In genomic region chr8:119395072-119395950, GRCm38 (mm10) we compare ENCODE assay signal across 8 mouse cellular contexts. TPM values are rescaled to one million over a fixed set of nuclear protein-coding genes. Genes with fewer than 3 reads are reported as not detected.
DNase-seq lines count a peak whose midpoint lies in the region; ATAC-seq and TF ChIP-seq lines count a peak whose summit lies in the region.

No protein-coding gene starts in this region.

- 4% methylated on average over 82 of the region's 83 CpGs for WGBS in heart, embryonic 14.5 days
- 4% methylated on average over 77 of the region's 83 CpGs for WGBS in liver, embryonic 14.5 days (ENCODE audit: insufficient replicate concordance)
- WGBS in stomach, embryonic 14.5 days: 4% methylated on average over 83 of the region's 83 CpGs

- TF ChIP-seq EP300 in liver, embryonic 14.5 days (IDR thresholded peaks at IDR 0.05; ENCODE audit: low read depth): no peak

- H3K27me3 ChIP-seq in heart, embryonic 14.5 days (ENCODE audit: control insufficient read depth, insufficient read depth, low read length): no peaks in the 10 kb centered on the region
- H3K27me3 ChIP-seq in liver, embryonic 14.5 days (ENCODE audit: control insufficient read depth, insufficient read depth, low read length): no peaks in the 10 kb centered on the region
- H3K27me3 ChIP-seq in stomach, embryonic 14.5 days (ENCODE audit: control insufficient read depth, insufficient read depth, low read length): no peaks in the 10 kb centered on the region

- H3K9ac ChIP-seq in heart, embryonic 14.5 days (ENCODE audit: low read length): peak overlapping the region; percentile 91
- H3K9ac ChIP-seq in liver, embryonic 14.5 days (replicated peaks): peak overlapping the region; percentile 66
- H3K9ac ChIP-seq in stomach, embryonic 14.5 days (replicated peaks; ENCODE audit: low read depth, low read length): peak overlapping the region; percentile 78

- peak overlapping the region; percentile 83 to 89 for H3K27ac ChIP-seq in heart, embryonic 14.5 days (replicated peaks in 1 of 2; ENCODE audit: control insufficient read depth in 1 of 2, insufficient read depth in 1 of 2, low read depth in 2 of 2, low read length in 2 of 2)
- H3K27ac ChIP-seq in liver, embryonic 14.5 days: no peak overlapping the region
- H3K27ac ChIP-seq in stomach, embryonic 14.5 days (ENCODE audit: low read length): peak overlapping the region; percentile 69; the same call in 1 of the 2 replicates

- DNase-seq in cerebellum, adult 9-11 months: peak; percentile 37
- DNase-seq in cerebellum, postnatal 25 days: no peak
- DNase-seq in thymus, postnatal 36 days: peak; percentile 5 to 41
- no peak for DNase-seq in thymus, postnatal 25 days
- no peak for DNase-seq in liver, embryonic 14.5 days (ENCODE audit: low read depth in 3 of 3, low spot score in 3 of 3)

- no peak for TF ChIP-seq CTCF in liver, embryonic 14.5 days (IDR thresholded peaks at IDR 0.05; ENCODE audit: low read depth)

- peak overlapping the region; percentile 99 for H3K4me2 ChIP-seq in heart, embryonic 14.5 days (ENCODE audit: low read length)
- peak overlapping the region; percentile 73 for H3K4me2 ChIP-seq in liver, embryonic 14.5 days (ENCODE audit: low read depth)
- H3K4me2 ChIP-seq in stomach, embryonic 14.5 days (replicated peaks; ENCODE audit: low read depth, low read length): peak overlapping the region; percentile 99

- H3K4me3 ChIP-seq in heart, embryonic 14.5 days (ENCODE audit: control insufficient read depth in 1 of 2, insufficient read depth in 1 of 2, low read depth in 1 of 2, low read length in 2 of 2): peak overlapping the region; percentile 84 to 97
- H3K4me3 ChIP-seq in liver, embryonic 14.5 days (ENCODE audit: insufficient read depth in 1 of 2, low read depth in 2 of 2, low read length in 2 of 2): peak overlapping the region; percentile 54 to 73
- peak overlapping the region; percentile 82 for H3K4me3 ChIP-seq in stomach, embryonic 14.5 days (ENCODE audit: low read depth, low read length)

- H3K4me1 ChIP-seq in heart, embryonic 14.5 days (ENCODE audit: control insufficient read depth in 2 of 2, insufficient read depth in 2 of 2, low read length in 2 of 2): peaks cover 15 to 26% of the 10 kb centered on the region in 2 experiments
- peaks cover 4 to 10% of the 10 kb centered on the region in 2 experiments; a peak in 3 of 4 replicates for H3K4me1 ChIP-seq in liver, embryonic 14.5 days (replicated peaks; ENCODE audit: control insufficient read depth in 2 of 2, insufficient read depth in 2 of 2, low read length in 1 of 2)
- H3K4me1 ChIP-seq in stomach, embryonic 14.5 days (ENCODE audit: control insufficient read depth, insufficient read depth, low read length): peaks cover 6% of the 10 kb centered on the region; the same call in 1 of the 2 replicates

- no peaks in the 10 kb centered on the region; the same call in 1 of the 2 replicates for H3K36me3 ChIP-seq in heart, embryonic 14.5 days (ENCODE audit: control insufficient read depth, insufficient read depth, low read length)
- no peaks in the 10 kb centered on the region for H3K36me3 ChIP-seq in liver, embryonic 14.5 days (replicated peaks; ENCODE audit: control insufficient read depth, insufficient read depth, low read depth)
- no peaks in the 10 kb centered on the region for H3K36me3 ChIP-seq in stomach, embryonic 14.5 days (ENCODE audit: control insufficient read depth, insufficient read depth, low read length)

- H3K9me3 ChIP-seq in heart, embryonic 14.5 days (ENCODE audit: control insufficient read depth, low read length): no peaks in the 10 kb centered on the region
- no peaks in the 10 kb centered on the region for H3K9me3 ChIP-seq in liver, embryonic 14.5 days (ENCODE audit: control insufficient read depth, low read length)
- H3K9me3 ChIP-seq in stomach, embryonic 14.5 days (ENCODE audit: control insufficient read depth, low read depth, low read length): no peaks in the 10 kb centered on the region

- ATAC-seq in heart, embryonic 14.5 days (ENCODE audit: insufficient number of reproducible peaks, insufficient read depth, low FRiP score, low read depth): peak; percentile 23
- ATAC-seq in liver, embryonic 14.5 days (ENCODE audit: insufficient read depth): peak; percentile 55
- ATAC-seq in stomach, embryonic 14.5 days (ENCODE audit: insufficient number of reproducible peaks, insufficient read depth, low FRiP score, low read depth): peak; percentile 23; the same call in 1 of the 2 replicates
- no peak for ATAC-seq in megakaryocyte-erythroid progenitor cell, adult 5-6 weeks (replicated peaks; ENCODE audit: low FRiP score, low TSS enrichment, poor library complexity, severe bottlenecking)

RNA-seq across cellular contexts. Expression of gene Mlycd, which starts 0.6 kb away (rescaled TPM):
- polyA plus RNA-seq in heart, embryonic 14.5 days (2014; fragmentation: Nextera tagmentation; extraction: Ambion mirVana): 25.0 and 25.4 TPM in 2 replicates
- 6.0 and 6.4 TPM in 2 replicates for polyA plus RNA-seq in liver, embryonic 14.5 days (2012; rRNA removed)
- 8.1 and 9.6 TPM in 2 replicates for polyA plus RNA-seq in liver, embryonic 14.5 days (2014; fragmentation: Nextera tagmentation; extraction: Ambion mirVana)
- polyA plus RNA-seq in stomach, embryonic 14.5 days (2014; fragmentation: Nextera tagmentation; extraction: Ambion mirVana): 16.7 and 18.7 TPM in 2 replicates
- 5.9 and 9.0 TPM in 2 replicates for total RNA-seq in megakaryocyte-erythroid progenitor cell, adult 5-6 weeks (2014; fragmentation: Nextera tagmentation)
- total RNA-seq in megakaryocyte-erythroid progenitor cell, adult 5-6 weeks (2017): 5.8 and 6.2 TPM in 2 replicates

RNA-seq across cellular contexts. Expression of gene Osgin1, which starts 38.6 kb away (rescaled TPM):
- polyA plus RNA-seq in heart, embryonic 14.5 days (2014; fragmentation: Nextera tagmentation; extraction: Ambion mirVana): 0.47 and 0.66 TPM in 2 replicates
- 18.8 and 23.0 TPM in 2 replicates for polyA plus RNA-seq in liver, embryonic 14.5 days (2012; rRNA removed)
- 16.0 and 17.0 TPM in 2 replicates for polyA plus RNA-seq in liver, embryonic 14.5 days (2014; fragmentation: Nextera tagmentation; extraction: Ambion mirVana)
- 2.3 and 3.7 TPM in 2 replicates for polyA plus RNA-seq in stomach, embryonic 14.5 days (2014; fragmentation: Nextera tagmentation; extraction: Ambion mirVana)
- 0.15 TPM in 1 of 2 replicates, not detected in the other for total RNA-seq in megakaryocyte-erythroid progenitor cell, adult 5-6 weeks (2014; fragmentation: Nextera tagmentation)
- not detected in 2 replicates for total RNA-seq in megakaryocyte-erythroid progenitor cell, adult 5-6 weeks (2017)

RNA-seq across cellular contexts. Expression of gene Hsbp1, which starts 51.0 kb away (rescaled TPM):
- polyA plus RNA-seq in heart, embryonic 14.5 days (2014; fragmentation: Nextera tagmentation; extraction: Ambion mirVana): 336 and 345 TPM in 2 replicates
- 29.8 and 54.1 TPM in 2 replicates for polyA plus RNA-seq in liver, embryonic 14.5 days (2012; rRNA removed)
- polyA plus RNA-seq in liver, embryonic 14.5 days (2014; fragmentation: Nextera tagmentation; extraction: Ambion mirVana): 78.0 and 79.4 TPM in 2 replicates
- polyA plus RNA-seq in stomach, embryonic 14.5 days (2014; fragmentation: Nextera tagmentation; extraction: Ambion mirVana): 333 and 341 TPM in 2 replicates
- 89.2 and 116 TPM in 2 replicates for total RNA-seq in megakaryocyte-erythroid progenitor cell, adult 5-6 weeks (2014; fragmentation: Nextera tagmentation)
- total RNA-seq in megakaryocyte-erythroid progenitor cell, adult 5-6 weeks (2017): 103 and 110 TPM in 2 replicates

RNA-seq across cellular contexts. Expression of gene Necab2, which starts 51.2 kb away (rescaled TPM):
- polyA plus RNA-seq in heart, embryonic 14.5 days (2014; fragmentation: Nextera tagmentation; extraction: Ambion mirVana): 0.27 TPM in 1 of 2 replicates, not detected in the other
- polyA plus RNA-seq in liver, embryonic 14.5 days (2012; rRNA removed): 0.06 and 0.14 TPM in 2 replicates
- not detected in 2 replicates for polyA plus RNA-seq in liver, embryonic 14.5 days (2014; fragmentation: Nextera tagmentation; extraction: Ambion mirVana)
- 1.5 and 2.2 TPM in 2 replicates for polyA plus RNA-seq in stomach, embryonic 14.5 days (2014; fragmentation: Nextera tagmentation; extraction: Ambion mirVana)
- total RNA-seq in megakaryocyte-erythroid progenitor cell, adult 5-6 weeks (2014; fragmentation: Nextera tagmentation): not detected in 2 replicates
- total RNA-seq in megakaryocyte-erythroid progenitor cell, adult 5-6 weeks (2017): not detected in 2 replicates

Comparison
In these comparisons a context has a peak if more than half of its experiments do, and no peak if none do; other contexts are left out.
1. DNase-seq: peak in cerebellum, adult 9-11 months (single experiment) and thymus, postnatal 36 days (2 of 2); none in cerebellum, postnatal 25 days (0 of 2), thymus, postnatal 25 days (single experiment) and liver, embryonic 14.5 days (0 of 3).
2. Peak in every context shown above with its lines, with median percentiles within 50 percentile points of each other: H3K4me2 ChIP-seq, H3K4me3 ChIP-seq and H3K9ac ChIP-seq.